Mouse (Mus musculus): ENCODE measurements around the gene Adgre5.

DNA sequence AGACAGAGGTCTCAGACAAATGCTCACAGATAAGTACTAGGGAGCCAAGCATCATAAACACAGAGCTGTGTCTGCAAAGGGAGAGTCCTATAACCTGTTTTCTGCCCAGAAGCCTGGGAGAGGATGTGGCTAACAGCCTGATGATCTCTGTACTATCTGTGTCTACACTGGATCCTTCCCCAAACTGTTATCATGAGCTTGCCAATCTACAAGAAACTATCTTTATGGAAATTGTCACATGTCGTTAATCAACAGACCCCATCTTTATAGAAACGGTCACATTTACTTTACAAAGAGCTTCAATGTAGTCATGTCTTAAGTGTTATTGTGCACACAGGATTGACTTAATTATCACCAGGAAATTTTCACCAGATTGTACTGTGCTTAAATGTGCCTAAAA, 29.5 kb upstream of the Adgre5 start:
- TF ChIP-seq CTCF (IDR thresholded peaks at IDR 0.05; ENCODE audit: low read depth) (no peak), EP300 (IDR thresholded peaks at IDR 0.05; ENCODE audit: low read depth) (no peak)

Data from heart, postnatal 0 days (tissue).